In genomic region chr1:26229291-26230053, GRCm38 (mm10) we compare ENCODE assay signal across 22 mouse cellular contexts.
DNase-seq lines count a peak whose midpoint lies in the region; ATAC-seq and TF ChIP-seq lines count a peak whose summit lies in the region.
"Had no signal": no experiment of that assay in that cellular context is flagged by ENCODE, and none has a peak within 500 bp of the region (broad histone marks: within the 10 kb centered on the region; RNA-seq: fewer than 3 reads in every experiment).

No protein-coding gene starts in this region.

- no peak overlapping the region for H3K4me2 ChIP-seq in forebrain, postnatal 0 days (ENCODE audit: low read depth)
- no peak overlapping the region for H3K4me2 ChIP-seq in midbrain, embryonic 12.5 days (replicated peaks)
- no peak overlapping the region for H3K4me2 ChIP-seq in midbrain, embryonic 16.5 days (ENCODE audit: low read length)
- H3K4me2 ChIP-seq in hindbrain, embryonic 13.5 days, result no peak overlapping the region
- H3K4me2 ChIP-seq: liver, embryonic 11.5 days had no signal

- TF ChIP-seq CTCF in forebrain, postnatal 0 days (IDR thresholded peaks at IDR 0.05; ENCODE audit: low read depth), result no peak
- no peak for TF ChIP-seq CTCF in brain, embryonic 14.5 days (IDR thresholded peaks at IDR 0.05; ENCODE audit: borderline replicate concordance, extremely low read depth, insufficient read depth, insufficient read length)

- H3K36me3 ChIP-seq in forebrain, embryonic 10.5 days (replicated peaks), result no peaks in the 10 kb centered on the region
- H3K36me3 ChIP-seq in forebrain, postnatal 0 days (ENCODE audit: insufficient read depth), result no peaks in the 10 kb centered on the region
- no peaks in the 10 kb centered on the region for H3K36me3 ChIP-seq in midbrain, embryonic 12.5 days
- H3K36me3 ChIP-seq in midbrain, embryonic 16.5 days (ENCODE audit: control insufficient read depth, insufficient read depth, low read length), result no peaks in the 10 kb centered on the region
- H3K36me3 ChIP-seq in hindbrain, embryonic 13.5 days, result no peaks in the 10 kb centered on the region
- H3K36me3 ChIP-seq in heart, embryonic 10.5 days, result no peaks in the 10 kb centered on the region

- TF ChIP-seq POLR2A in brain, embryonic 14.5 days (IDR thresholded peaks at IDR 0.05; ENCODE audit: borderline replicate concordance, extremely low read depth, insufficient read depth, insufficient read length, poor library complexity, severe bottlenecking), result no peak

- H3K9ac ChIP-seq in forebrain, postnatal 0 days, result no peak overlapping the region
- no peak overlapping the region for H3K9ac ChIP-seq in midbrain, embryonic 12.5 days (replicated peaks)
- H3K9ac ChIP-seq in midbrain, embryonic 16.5 days (ENCODE audit: low read depth, low read length), result no peak overlapping the region
- no peak overlapping the region for H3K9ac ChIP-seq in hindbrain, embryonic 13.5 days

- no peak overlapping the region for H3K27ac ChIP-seq in forebrain, embryonic 10.5 days
- H3K27ac ChIP-seq in forebrain, postnatal 0 days (ENCODE audit: low read depth, low read length), result no peak overlapping the region
- H3K27ac ChIP-seq in midbrain, embryonic 12.5 days (replicated peaks), result no peak overlapping the region
- H3K27ac ChIP-seq in midbrain, embryonic 16.5 days (ENCODE audit: low read length), result no peak overlapping the region
- no peak overlapping the region for H3K27ac ChIP-seq in hindbrain, embryonic 13.5 days
- H3K27ac ChIP-seq in heart, embryonic 10.5 days, result no peak overlapping the region

- no peaks in the 10 kb centered on the region for H3K9me3 ChIP-seq in forebrain, embryonic 10.5 days
- no peaks in the 10 kb centered on the region for H3K9me3 ChIP-seq in forebrain, postnatal 0 days (ENCODE audit: low read length)
- H3K9me3 ChIP-seq in midbrain, embryonic 12.5 days, result no peaks in the 10 kb centered on the region
- H3K9me3 ChIP-seq in midbrain, embryonic 16.5 days (replicated peaks; ENCODE audit: control insufficient read depth, low read length, poor library complexity, severe bottlenecking), result no peaks in the 10 kb centered on the region
- no peaks in the 10 kb centered on the region for H3K9me3 ChIP-seq in hindbrain, embryonic 13.5 days
- H3K9me3 ChIP-seq in heart, embryonic 10.5 days, result no peaks in the 10 kb centered on the region

- WGBS in forebrain, embryonic 10.5 days, result 71% methylated on average over 8 of the region's 8 CpGs
- WGBS in forebrain, postnatal 0 days, result 41% methylated on average over 8 of the region's 8 CpGs
- 59% methylated on average over 8 of the region's 8 CpGs for WGBS in midbrain, embryonic 12.5 days
- WGBS in midbrain, embryonic 16.5 days, result 50% methylated on average over 8 of the region's 8 CpGs
- WGBS in hindbrain, embryonic 13.5 days, result 49% methylated on average over 8 of the region's 8 CpGs
- 72% methylated on average over 8 of the region's 8 CpGs for WGBS in heart, embryonic 10.5 days

- no peaks in the 10 kb centered on the region for H3K27me3 ChIP-seq in forebrain, embryonic 10.5 days (ENCODE audit: poor library complexity, severe bottlenecking)
- no peaks in the 10 kb centered on the region for H3K27me3 ChIP-seq in forebrain, postnatal 0 days (ENCODE audit: insufficient read depth, low read length)
- H3K27me3 ChIP-seq in midbrain, embryonic 12.5 days, result no peaks in the 10 kb centered on the region
- H3K27me3 ChIP-seq in midbrain, embryonic 16.5 days (ENCODE audit: control insufficient read depth, insufficient read depth, low read depth, low read length), result no peaks in the 10 kb centered on the region
- no peaks in the 10 kb centered on the region for H3K27me3 ChIP-seq in hindbrain, embryonic 13.5 days
- H3K27me3 ChIP-seq in heart, embryonic 10.5 days (ENCODE audit: insufficient read depth, poor library complexity, severe bottlenecking), result no peaks in the 10 kb centered on the region
- H3K27me3 ChIP-seq: CH12.LX had no signal

- H3K4me3 ChIP-seq in forebrain, embryonic 10.5 days, result no peak overlapping the region
- no peak overlapping the region for H3K4me3 ChIP-seq in forebrain, postnatal 0 days (ENCODE audit: low read depth, low read length)
- H3K4me3 ChIP-seq in midbrain, embryonic 12.5 days, result no peak overlapping the region
- no peak overlapping the region for H3K4me3 ChIP-seq in midbrain, embryonic 16.5 days (ENCODE audit: low read depth, low read length)
- no peak overlapping the region for H3K4me3 ChIP-seq in hindbrain, embryonic 13.5 days
- H3K4me3 ChIP-seq in heart, embryonic 10.5 days, result no peak overlapping the region
- H3K4me3 ChIP-seq: myocyte had no signal

- peaks cover 9% of the 10 kb centered on the region for H3K4me1 ChIP-seq in forebrain, embryonic 10.5 days
- H3K4me1 ChIP-seq in forebrain, postnatal 0 days (ENCODE audit: insufficient read depth), result no peaks in the 10 kb centered on the region
- peaks cover 6% of the 10 kb centered on the region for H3K4me1 ChIP-seq in midbrain, embryonic 12.5 days
- no peaks in the 10 kb centered on the region for H3K4me1 ChIP-seq in midbrain, embryonic 16.5 days (ENCODE audit: control insufficient read depth, insufficient read depth, low read length)
- H3K4me1 ChIP-seq in hindbrain, embryonic 13.5 days (replicated peaks), result no peaks in the 10 kb centered on the region
- no peaks in the 10 kb centered on the region for H3K4me1 ChIP-seq in heart, embryonic 10.5 days

- no peak for ATAC-seq in forebrain, postnatal 0 days
- peak; percentile 91 for ATAC-seq in midbrain, embryonic 12.5 days (ENCODE audit: low FRiP score, low read depth)
- no peak for ATAC-seq in midbrain, embryonic 16.5 days
- peak; percentile 59 for ATAC-seq in hindbrain, embryonic 13.5 days (ENCODE audit: low FRiP score)
- no peak for ATAC-seq in cerebellum, adult (ENCODE audit: insufficient number of reproducible peaks, low FRiP score, low TSS enrichment)

- DNase-seq in forebrain, embryonic 10.5 days (ENCODE audit: extremely low spot score, low spot score), result peak; percentile 14
- DNase-seq in forebrain, postnatal 0 days, result no peak
- peak; percentile 35 for DNase-seq in brain, embryonic 14.5 days (ENCODE audit: low read depth)
- DNase-seq in heart, embryonic 10.5 days (ENCODE audit: low spot score), result no peak
- DNase-seq: adrenal gland, adult 2 months; cerebellum, adult 9-10 months; gastrocnemius, postnatal 14 days; heart, adult 18-20 months; heart, postnatal 36 days; kidney, adult 8-10 months; kidney, postnatal 14 days; lung, adult 18-20 months; lung, postnatal 14 days; right cerebral cortex, postnatal 4 days; thymus, adult 2 months had no signal

Comparison
In these comparisons a context has a peak if more than half of its experiments do, and no peak if none do; other contexts are left out.
1. DNase-seq: peak in forebrain, embryonic 10.5 days (single experiment) and brain, embryonic 14.5 days (single experiment); none in forebrain, postnatal 0 days (single experiment) and heart, embryonic 10.5 days (single experiment).
2. ATAC-seq: peak in midbrain, embryonic 12.5 days (single experiment) and hindbrain, embryonic 13.5 days (single experiment); none in forebrain, postnatal 0 days (single experiment), midbrain, embryonic 16.5 days (single experiment) and cerebellum, adult (single experiment).